Mouse (Mus musculus) urinary bladder, postnatal 25 days (tissue): ENCODE measurements around the gene Tnp2.
"Not testable (repeated sequence)": the region's sequence is repeated elsewhere in the genome, so short reads cannot be mapped to it uniquely, and the experiment has no call there.

Experiments
- DNase-seq: peaks from one replicate; pipeline ENCODE4 v3.0.0; 2022; ENCODE audit warnings: low spot score

The Tnp2 gene

DNA sequence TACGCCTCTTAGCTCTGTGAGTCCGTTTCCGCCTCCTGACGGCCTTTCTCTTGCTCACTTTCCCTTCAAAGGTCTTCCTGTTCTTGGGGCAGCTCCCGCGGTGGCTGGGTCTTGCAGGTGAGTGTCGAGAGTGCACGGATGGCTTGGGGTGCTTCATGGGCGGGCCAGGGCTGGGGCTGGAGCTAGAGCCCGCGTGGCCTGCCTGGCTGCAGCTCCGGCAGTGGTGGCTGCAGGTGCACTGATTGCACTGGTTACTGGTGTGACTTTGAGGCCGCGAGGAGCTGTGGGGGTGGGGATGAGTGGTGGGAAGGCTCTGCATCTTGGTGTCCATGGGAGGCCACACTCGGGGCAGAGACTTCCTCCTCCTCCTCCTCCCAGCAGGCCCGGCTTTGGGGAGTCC lies at the start of gene Tnp2:
Gene Tnp2, minus strand, starts transcription at position 390 of the 400 bp plus-strand sequence.
- DNase-seq: no peak

DNA sequence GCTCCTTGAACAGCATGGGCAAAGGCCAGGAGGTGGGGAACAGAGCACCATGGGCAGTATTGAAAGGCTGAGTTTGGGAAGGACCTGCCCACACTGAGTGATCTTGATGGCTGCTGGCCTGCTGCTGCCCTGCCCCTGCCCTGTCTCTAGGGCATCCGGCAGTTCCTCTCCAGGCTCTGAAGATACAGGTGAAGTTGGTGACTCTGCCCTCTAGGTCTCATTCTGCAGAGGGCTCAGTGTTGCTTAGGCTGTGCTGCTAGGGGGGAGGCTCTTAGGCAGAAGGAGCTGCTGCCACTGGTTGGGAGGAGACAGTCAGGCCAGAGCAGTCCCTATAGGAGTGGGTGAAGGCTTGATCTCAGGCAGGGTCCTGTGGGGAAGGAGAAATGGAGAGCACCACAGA lies 49.4 kb upstream of the Tnp2 start:
- no peak for DNase-seq

DNA sequence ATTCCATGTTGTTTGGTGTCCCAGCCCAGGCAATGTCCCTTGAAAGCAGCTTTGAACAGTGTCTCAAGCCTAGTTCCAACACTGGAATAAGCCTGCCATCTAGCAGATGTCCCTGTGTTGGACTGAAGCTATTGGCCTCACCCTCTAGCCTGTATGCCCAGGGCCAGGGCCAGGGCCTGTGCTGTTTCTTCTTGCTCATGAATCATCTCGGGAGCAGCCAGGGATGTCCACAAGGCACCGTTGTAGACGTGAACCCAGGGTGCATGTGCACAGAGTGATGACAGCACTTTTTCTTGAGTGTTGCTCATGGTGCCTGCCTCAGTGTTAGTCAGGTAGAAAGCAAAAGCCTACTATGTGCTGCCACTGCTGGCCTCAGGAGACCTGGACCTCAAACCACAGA lies 48.8 kb upstream of the Tnp2 start:
- no peak for DNase-seq

GRCm38 (mm10) chr16:10836388-10836787 lies 47.9 kb upstream of the Tnp2 start:
- no peak for DNase-seq

DNA sequence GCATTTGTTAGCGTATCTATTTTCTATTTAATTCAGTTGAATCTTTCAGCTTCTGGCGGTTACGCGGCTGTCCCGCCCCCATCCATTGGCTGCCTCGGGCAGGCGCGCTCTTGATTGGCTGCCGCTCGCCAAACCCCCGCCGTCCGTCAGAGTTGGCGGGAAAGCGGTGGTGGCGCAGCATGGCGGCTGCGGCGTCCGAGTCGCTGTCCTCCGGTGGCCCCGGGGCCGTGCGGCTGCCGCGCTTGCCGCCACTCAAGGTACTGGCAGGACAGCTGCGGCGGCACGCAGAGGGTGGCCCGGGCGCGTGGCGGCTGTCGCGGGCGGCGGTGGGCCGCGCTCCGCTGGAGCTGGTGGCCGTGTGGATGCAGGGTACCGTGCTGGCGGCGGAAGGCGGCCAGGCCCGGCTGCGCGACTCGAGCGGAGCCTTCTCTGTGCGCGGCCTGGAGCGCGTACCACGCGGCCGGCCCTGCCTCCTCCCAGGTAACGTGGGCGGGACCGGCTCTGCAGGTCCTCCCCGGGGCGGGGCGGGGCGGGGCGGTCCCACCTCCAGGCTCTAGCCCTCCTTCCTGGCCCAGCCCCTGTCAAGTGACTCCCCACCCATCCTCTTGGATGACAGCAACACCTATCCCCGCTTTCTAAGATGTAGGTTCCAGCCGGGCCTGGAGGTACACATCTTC lies 46.6 kb upstream of the Tnp2 start, which contains the start of gene Rmi2:
Gene Rmi2, plus strand, starts transcription at position 149 of the 677 bp plus-strand sequence.
- DNase-seq: peak; percentile 81

- DNase-seq: no peak
These were observed 46.1 kb upstream of the Tnp2 start for GRCm38 (mm10) chr16:10834542-10834910.

GRCm38 (mm10) chr16:10828461-10828805 lies 40.0 kb upstream of the Tnp2 start:
- DNase-seq: no peak

- no peak for DNase-seq
These were observed 39.5 kb upstream of the Tnp2 start for GRCm38 (mm10) chr16:10827766-10828460.

DNA sequence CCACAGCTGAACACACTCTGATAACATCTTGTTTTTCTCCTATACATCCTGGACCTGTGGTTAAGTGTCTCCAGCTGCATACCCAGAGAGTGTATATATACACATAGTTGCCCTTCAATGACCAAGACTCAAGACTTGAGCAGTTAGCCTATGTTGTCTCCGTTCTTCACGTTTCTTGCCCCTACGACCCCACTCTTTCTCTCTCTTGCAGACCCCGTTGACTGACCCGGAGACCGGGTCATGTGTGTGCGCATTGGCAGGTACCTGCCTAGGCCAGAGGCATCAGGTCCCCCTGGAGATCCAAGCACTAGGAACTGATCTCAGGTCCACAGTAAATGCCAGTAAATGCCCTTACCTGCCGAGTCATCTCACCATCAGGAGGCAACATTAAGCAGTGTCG lies 38.8 kb upstream of the Tnp2 start:
- no peak for DNase-seq

DNA sequence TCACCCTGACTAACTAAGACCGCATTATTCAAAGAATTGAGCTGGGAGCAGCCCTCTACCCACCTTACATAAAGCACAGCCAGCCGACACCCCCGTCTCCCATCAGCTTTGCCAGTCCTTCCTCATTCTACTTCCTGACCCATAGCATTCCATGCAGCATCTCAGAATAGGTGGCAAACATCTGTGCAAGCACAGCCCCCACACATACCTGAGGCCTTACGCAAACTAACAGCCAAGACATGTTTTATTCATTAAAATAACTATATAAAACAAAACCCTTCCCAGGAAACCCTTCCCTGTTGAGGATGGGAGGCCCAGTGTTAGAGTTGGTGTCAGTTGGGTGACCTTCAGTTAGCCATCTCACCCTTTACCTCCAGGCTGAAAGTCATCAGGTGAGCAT lies 37.4 kb upstream of the Tnp2 start:
- DNase-seq: no peak

GRCm38 (mm10) chr16:10824536-10824935 lies 36.1 kb upstream of the Tnp2 start:
- DNase-seq: no peak

GRCm38 (mm10) chr16:10821387-10821786 lies 32.9 kb upstream of the Tnp2 start:
- no peak for DNase-seq

- no peak for DNase-seq
These were observed 31.5 kb upstream of the Tnp2 start for GRCm38 (mm10) chr16:10819966-10820365.

- no peak for DNase-seq
These were observed 30.2 kb upstream of the Tnp2 start for GRCm38 (mm10) chr16:10818579-10819135.

DNA sequence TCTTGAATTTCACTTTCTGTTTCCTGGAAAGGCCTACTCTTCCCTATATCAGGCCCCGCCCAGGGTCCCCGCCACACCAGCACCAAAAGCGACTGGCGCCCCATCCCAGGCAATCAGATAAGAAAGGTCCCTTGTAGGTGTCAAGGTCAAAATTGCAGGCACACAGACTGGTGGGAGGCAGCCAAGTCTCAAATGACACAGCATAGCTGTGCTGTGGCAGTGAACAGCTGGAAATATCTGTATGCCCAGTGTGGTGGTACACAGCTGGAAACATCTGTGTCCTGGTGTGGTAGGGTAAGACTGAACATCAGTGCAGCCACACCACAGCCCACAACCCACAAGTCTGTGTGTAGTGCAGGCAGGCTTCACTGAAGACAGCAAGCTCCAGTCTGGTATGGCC lies 26.4 kb upstream of the Tnp2 start:
- no peak for DNase-seq

DNA sequence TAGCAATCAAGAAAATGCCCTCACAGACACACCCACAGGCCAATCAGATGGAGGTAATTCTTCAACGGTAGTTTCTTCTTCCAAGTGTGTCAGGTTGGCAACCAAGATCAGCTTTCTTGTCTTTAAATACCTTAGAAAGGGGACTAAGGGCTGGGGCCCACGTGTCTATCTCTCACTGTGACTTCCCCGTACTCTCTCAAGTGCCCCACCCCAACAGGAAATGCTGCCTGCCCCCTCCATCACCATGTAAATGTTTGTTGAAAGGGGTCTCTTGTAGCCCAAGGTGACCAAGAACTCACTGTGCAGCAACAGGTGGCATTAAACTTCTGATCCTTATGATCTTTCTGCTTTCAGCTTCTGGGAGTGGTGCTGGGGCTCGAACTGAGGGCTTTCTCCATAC lies 25.3 kb upstream of the Tnp2 start:
- DNase-seq: no peak

DNA sequence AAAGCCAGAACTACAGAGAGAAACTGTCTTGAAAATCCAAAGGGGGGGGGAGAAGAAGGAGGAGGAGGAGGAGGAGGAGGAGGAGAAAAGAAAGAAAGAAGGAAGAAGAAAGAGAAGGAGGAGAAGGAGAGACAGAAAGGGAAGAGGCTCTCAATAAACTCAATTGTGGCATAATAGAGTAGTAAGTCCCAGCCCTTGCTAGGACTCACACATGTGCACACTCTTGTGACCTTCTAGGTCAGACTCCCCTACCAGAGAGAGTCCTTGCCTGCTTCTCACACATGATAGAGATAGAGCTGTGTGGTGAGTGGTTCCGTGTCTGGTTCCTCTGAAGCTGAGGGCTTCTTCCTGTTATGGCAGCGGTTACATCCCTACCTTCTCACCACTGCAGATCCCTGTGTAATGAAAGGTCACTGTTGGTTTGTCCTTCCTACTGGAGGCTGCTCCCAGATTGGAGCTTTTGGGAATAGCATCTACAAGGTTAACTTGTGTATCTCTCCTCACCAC lies 24.5 kb upstream of the Tnp2 start, which contains the start of gene Gm11172:
Gene Gm11172, plus strand, starts transcription at position 51 of the 507 bp plus-strand sequence.
- DNase-seq: no peak

- no peak for DNase-seq
These were observed 21.9 kb upstream of the Tnp2 start for GRCm38 (mm10) chr16:10810376-10810775.

DNA sequence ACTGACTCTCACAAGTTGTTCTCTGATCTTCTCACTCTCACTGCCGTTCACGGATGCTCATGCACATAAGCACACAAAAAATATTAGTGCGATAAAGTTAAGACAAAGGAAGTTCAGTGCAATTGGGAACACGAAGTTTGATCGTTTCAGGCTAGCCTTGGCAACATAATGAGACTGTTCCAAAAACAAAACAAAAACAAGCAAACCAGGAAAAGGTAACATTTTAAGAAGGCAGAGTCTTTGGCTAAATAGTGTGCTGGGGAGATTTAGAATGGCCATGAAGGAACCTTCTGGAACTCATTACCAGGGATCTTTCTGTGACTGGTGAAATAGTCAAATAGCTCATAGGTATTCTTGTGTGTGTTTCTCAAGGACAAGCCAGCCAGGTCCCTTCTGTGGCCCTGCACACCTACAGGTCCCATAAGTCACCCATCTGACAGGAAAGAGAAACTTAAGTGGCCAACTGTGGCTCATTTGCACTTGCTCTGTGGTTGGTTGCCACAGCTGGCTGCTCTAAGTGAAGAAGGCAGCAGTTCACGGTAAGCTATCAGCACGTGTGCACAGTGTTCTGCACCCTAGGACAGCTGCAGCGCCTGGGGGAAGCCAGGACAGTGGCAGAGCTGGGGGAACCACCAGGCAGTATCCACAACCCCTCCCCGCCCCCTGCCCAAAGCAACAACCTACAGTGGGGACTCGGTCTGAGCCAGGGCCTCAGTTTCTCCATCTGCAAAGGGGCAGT lies 17.5 kb upstream of the Tnp2 start, which contains the start of gene Prm1:
Gene Prm1, minus strand, starts transcription at position 51 of the 739 bp plus-strand sequence.
- DNase-seq: no peak

DNA sequence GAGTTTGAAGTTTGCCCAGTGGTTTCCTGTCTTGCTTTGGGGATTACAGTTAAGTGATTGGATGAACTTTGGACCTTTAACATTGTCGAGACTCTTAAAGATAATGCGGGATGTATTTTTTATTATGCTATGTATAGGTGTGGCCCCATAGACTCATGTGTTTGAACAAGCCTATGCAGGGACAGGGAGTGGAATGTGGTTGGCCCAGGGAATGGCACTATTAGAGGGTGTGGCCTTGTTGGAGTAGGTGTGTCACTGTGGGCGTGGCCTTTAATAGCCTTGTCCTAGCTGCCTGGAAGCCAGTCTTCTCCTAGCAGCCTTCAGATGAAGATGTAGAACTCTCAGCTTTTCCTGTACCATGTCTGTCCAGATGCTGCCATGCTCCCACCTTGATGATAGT lies 14.0 kb upstream of the Tnp2 start:
- not testable (repeated sequence) for DNase-seq

GRCm38 (mm10) chr16:10796034-10796433 lies 7.6 kb upstream of the Tnp2 start, which contains the start of gene Prm2:
Prm2 (minus strand) TSS chr16:10796134.
- no peak for DNase-seq

GRCm38 (mm10) chr16:10790702-10791101 lies 2.2 kb upstream of the Tnp2 start, which contains the start of gene Prm3:
Prm3 (minus strand) TSS chr16:10790914.
- DNase-seq: no peak
